Mouse (Mus musculus) CH12.LX (cell line): ENCODE measurements around the gene Prkar1a.

Source experiments
- CTCF ChIP-seq, 2 experiments: IDR thresholded peaks in 1 of 2; conservative IDR thresholded peaks in 1 of 2; 2 replicates each; pipeline ENCODE4 v1.5.1; 2011 to 2012; ENCODE audit warnings: low read depth in 2 of 2, low read length in 2 of 2, improper control_type of control experiment in 1 of 2, inconsistent platforms in 1 of 2, mild to moderate bottlenecking in 1 of 2, moderate library complexity in 1 of 2
- GABPA ChIP-seq: IDR thresholded peaks from 2 replicates; pipeline ENCODE4 v1.6.1; 2012; ENCODE audit warnings: low read depth, low read length, improper control_type of control experiment, inconsistent platforms; ENCODE audit not compliant: insufficient replicate concordance
- HCFC1 ChIP-seq: IDR thresholded peaks from 2 replicates; pipeline ENCODE4 v1.6.1; 2012; ENCODE audit warnings: low read depth, mild to moderate bottlenecking, inconsistent platforms, low read length, improper control_type of control experiment
- JUND ChIP-seq: conservative IDR thresholded peaks from 2 replicates; pipeline ENCODE4 v1.6.1; 2011; ENCODE audit warnings: low read depth, low read length, improper control_type of control experiment
- MAX ChIP-seq: IDR thresholded peaks from 2 replicates; pipeline ENCODE4 v1.6.1; 2011; ENCODE audit warnings: low read length, improper control_type of control experiment
- MAZ ChIP-seq: IDR thresholded peaks from 2 replicates; pipeline ENCODE4 v1.6.1; 2012; ENCODE audit warnings: low read depth, mild to moderate bottlenecking, inconsistent platforms, low read length, improper control_type of control experiment, moderate library complexity
- MXI1 ChIP-seq: IDR thresholded peaks from 2 replicates; pipeline ENCODE4 v1.6.1; 2011; ENCODE audit warnings: mild to moderate bottlenecking, low read depth, low read length, improper control_type of control experiment
- NRF1 ChIP-seq: IDR thresholded peaks from 2 replicates; pipeline ENCODE4 v1.6.1; 2014; ENCODE audit warnings: low read depth, mild to moderate bottlenecking, inconsistent platforms, low read length, improper control_type of control experiment, moderate library complexity
- POLR2A ChIP-seq: IDR thresholded peaks from 2 replicates; pipeline ENCODE4 v1.6.1; 2011; ENCODE audit warnings: low read depth, mild to moderate bottlenecking, improper control_type of control experiment, low read length
- SIN3A ChIP-seq: IDR thresholded peaks from 2 replicates; pipeline ENCODE4 v1.6.1; 2012; ENCODE audit warnings: low read length, improper control_type of control experiment, inconsistent platforms
- USF1 ChIP-seq: IDR thresholded peaks from 2 replicates; pipeline ENCODE4 v1.6.1; 2014; ENCODE audit warnings: low read depth, mild to moderate bottlenecking, inconsistent platforms, low read length, improper control_type of control experiment
- ZKSCAN1 ChIP-seq: IDR thresholded peaks from 2 replicates; pipeline ENCODE4 v1.6.1; 2012; ENCODE audit warnings: low read depth, inconsistent platforms, low read length, improper control_type of control experiment, borderline replicate concordance

DNA sequence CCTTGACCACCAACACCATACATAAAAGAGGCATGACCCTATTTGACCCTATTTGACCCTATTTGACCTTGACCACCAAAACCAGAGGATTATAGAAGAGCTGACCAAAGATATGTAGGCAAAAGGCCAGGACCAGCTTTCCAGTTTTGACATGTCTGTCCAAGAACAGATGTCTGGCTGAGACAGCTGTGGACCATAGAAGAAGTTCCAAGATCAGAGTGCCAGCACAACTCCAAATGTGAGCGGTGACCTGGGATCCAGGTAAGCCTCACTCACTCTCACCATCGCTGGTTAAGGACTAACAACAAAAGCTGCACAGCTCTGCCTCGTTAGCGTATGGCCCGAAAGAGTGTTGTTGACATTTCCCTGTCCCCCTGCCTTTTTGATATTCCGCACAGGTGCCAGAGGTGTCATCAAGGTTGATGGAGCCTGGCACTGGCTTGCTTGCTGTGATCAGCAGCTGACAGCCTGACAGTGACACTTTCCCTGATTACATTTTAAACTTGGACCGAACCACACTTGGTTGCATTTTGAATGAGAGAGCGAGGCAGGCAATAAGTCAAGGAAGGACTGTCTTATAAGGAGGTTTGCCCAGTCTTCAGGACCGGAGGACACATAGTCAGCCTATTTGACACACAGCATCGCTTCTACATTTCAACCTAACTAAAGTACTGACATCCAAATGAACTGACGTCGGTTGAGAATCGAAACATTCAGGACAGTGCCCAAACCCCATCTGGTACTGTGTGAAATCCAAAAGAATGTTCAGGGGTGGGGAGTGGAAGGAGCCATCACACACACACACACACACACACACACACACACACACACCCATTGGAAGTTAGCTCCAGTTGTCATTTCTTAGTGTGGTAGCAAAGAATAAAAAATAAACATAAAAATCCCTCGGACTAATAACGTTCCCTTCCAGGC is 69.0 kb downstream of the Prkar1a start:
- TF ChIP-seq GABPA (no peak), POLR2A (no peak), USF1 (no peak), CTCF (conservative IDR thresholded peaks at IDR 0.05 in 1 of 2, IDR thresholded peaks at IDR 0.05 in 1 of 2; ENCODE audit: low read depth in 2 of 2, low read length in 2 of 2) (no peak), MAX (no peak), MXI1 (no peak), SIN3A (no peak), JUND (no peak), NRF1 (no peak), HCFC1 (no peak), MAZ (no peak), ZKSCAN1 (no peak)
